Mouse (Mus musculus): ENCODE results near the gene Sntb2. TPM values are rescaled to one million over a fixed set of nuclear protein-coding genes. Genes with fewer than 3 reads are reported as not detected.

The Sntb2 gene
- polyA plus RNA-seq, 1 experiment from 2014 or later = 6.3 TPM

DNA sequence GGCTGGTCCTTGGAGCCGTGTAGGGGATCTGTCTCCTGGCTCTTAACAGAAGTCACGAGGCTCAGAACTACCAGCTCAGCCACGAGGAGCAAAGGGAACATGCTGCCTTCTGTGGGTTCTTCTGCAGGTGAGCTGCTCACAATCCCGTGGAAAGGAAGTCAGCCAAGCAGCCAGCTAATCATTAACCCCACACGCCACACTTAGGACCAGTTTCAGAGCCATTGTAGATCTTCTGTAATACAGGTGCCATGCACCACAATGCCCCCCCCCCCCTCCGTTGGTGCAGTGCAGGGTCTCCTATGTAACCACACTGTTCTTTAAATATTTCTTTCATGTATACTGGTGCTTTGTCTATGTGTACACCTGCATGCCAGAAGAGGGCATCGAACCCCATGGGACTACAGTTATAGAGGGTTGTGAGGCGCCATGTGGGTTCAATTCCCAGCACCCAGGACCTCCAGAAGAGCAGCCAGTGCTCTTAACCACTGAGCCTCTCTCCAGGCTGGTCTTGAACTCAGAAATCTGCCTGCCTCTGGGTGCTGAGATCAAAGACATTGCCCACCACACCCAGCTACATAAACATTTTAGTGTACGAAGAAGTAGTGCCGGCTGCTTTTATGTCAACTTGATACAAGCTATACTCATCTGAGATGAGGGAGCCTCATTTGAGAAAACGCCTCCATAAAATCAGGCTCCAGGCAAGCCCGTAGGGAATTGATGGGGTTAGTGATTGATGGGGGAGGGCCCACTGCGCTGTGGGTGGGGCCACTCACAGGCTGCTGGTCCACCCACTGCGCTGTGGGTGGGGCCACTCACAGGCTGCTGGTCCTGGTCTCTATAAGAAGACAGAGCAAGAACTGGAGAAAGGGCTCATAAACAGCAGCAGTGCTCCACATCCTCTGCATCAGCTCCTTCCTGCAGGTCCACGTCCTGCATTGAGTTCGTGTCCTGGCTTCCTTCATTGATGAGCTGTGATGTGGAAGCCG lies 130.3 kb downstream of the Sntb2 start, which contains the start of gene Tmed6:
Gene Tmed6, minus strand, starts transcription at position 134 of the 986 bp plus-strand sequence.
- ATAC-seq (ENCODE audit: insufficient read depth, low FRiP score, low TSS enrichment) (no peak), DNase-seq (ENCODE audit: low spot score) (no peak)
- Histone ChIP-seq H3K27ac (ENCODE audit: low read depth, low read length) (no peak within 1 kb of the TSS), H3K36me3 (ENCODE audit: control insufficient read depth, insufficient read depth, low read length) (peaks cover 2% of the 10 kb centered on the region; the same call in 1 of the 2 replicates), H3K9ac (ENCODE audit: low read length) (no peak within 1 kb of the TSS), H3K4me1 (ENCODE audit: control insufficient read depth, insufficient read depth, low read length) (no peaks in the 10 kb centered on the region), H3K27me3 (ENCODE audit: control insufficient read depth, insufficient read depth, low read length) (no peaks in the 10 kb centered on the region), H3K9me3 (ENCODE audit: control insufficient read depth, low read length) (no peaks in the 10 kb centered on the region), H3K4me2 (ENCODE audit: low read depth) (no peak within 1 kb of the TSS), H3K4me3 (ENCODE audit: low read depth, low read length) (no peak within 1 kb of the TSS)
- WGBS = 60% methylated on average over 17 of the region's 17 CpGs

Other genes starting within 250 kb of the Sntb2 start
- 0.09 and 0.28 TPM in 2 replicates for gene Has3, start 65.5 kb upstream of the Sntb2 start, polyA plus RNA-seq (2014; fragmentation: Nextera tagmentation; extraction: Ambion mirVana)
- 71.7 and 80.0 TPM in 2 replicates for gene Utp4, start 42.1 kb upstream of the Sntb2 start, polyA plus RNA-seq (2014; fragmentation: Nextera tagmentation; extraction: Ambion mirVana)
- gene Vps4a, start 95.5 kb downstream of the Sntb2 start, polyA plus RNA-seq (2014; fragmentation: Nextera tagmentation; extraction: Ambion mirVana) = 100 and 105 TPM in 2 replicates
- gene Pdf, start 112.9 kb downstream of the Sntb2 start, polyA plus RNA-seq (2014; fragmentation: Nextera tagmentation; extraction: Ambion mirVana) = 43.5 and 44.8 TPM in 2 replicates
- gene Cog8, start 120.9 kb downstream of the Sntb2 start, polyA plus RNA-seq (2014; fragmentation: Nextera tagmentation; extraction: Ambion mirVana) = 42.4 and 42.8 TPM in 2 replicates
- gene Nip7, start 121.1 kb downstream of the Sntb2 start, polyA plus RNA-seq (2014; fragmentation: Nextera tagmentation; extraction: Ambion mirVana) = 86.1 and 88.8 TPM in 2 replicates
- gene Tmed6, start 129.9 kb downstream of the Sntb2 start, polyA plus RNA-seq (2014; fragmentation: Nextera tagmentation; extraction: Ambion mirVana) = not detected in 2 replicates
- 15.0 and 15.5 TPM in 2 replicates for gene Terf2, start 160.8 kb downstream of the Sntb2 start, polyA plus RNA-seq (2014; fragmentation: Nextera tagmentation; extraction: Ambion mirVana)
- 164 and 165 TPM in 2 replicates for gene Cyb5b, start 214.9 kb downstream of the Sntb2 start, polyA plus RNA-seq (2014; fragmentation: Nextera tagmentation; extraction: Ambion mirVana)

All from neural tube, embryonic 11.5 days (tissue).